Comparison of ENCODE assay signal across 14 mouse cellular contexts in genomic region chr11:5897230-5897629, GRCm38 (mm10). TPM values are rescaled to one million over a fixed set of nuclear protein-coding genes. Genes with fewer than 3 reads are reported as not detected.
DNase-seq lines count a peak whose midpoint lies in the region; ATAC-seq and TF ChIP-seq lines count a peak whose summit lies in the region.
"Had no signal": no experiment of that assay in that cellular context is flagged by ENCODE, and none has a peak within 500 bp of the region (broad histone marks: within the 10 kb centered on the region; RNA-seq: fewer than 3 reads in every experiment).

No protein-coding gene starts in this region.

- H3K9ac ChIP-seq in hindbrain, embryonic 12.5 days = no peak overlapping the region
- H3K9ac ChIP-seq in neural tube, embryonic 13.5 days = no peak overlapping the region; the same call in 1 of the 2 replicates
- no peak overlapping the region for H3K9ac ChIP-seq in neural tube, embryonic 15.5 days (replicated peaks)
- no peak overlapping the region for H3K9ac ChIP-seq in embryonic facial prominence, embryonic 13.5 days
- H3K9ac ChIP-seq: limb, embryonic 15.5 days had no signal

- no peak for DNase-seq in hindbrain, embryonic 10.5 days (ENCODE audit: low spot score)
- DNase-seq in cerebellum, postnatal 10 days = no peak
- DNase-seq in left cerebral cortex, adult 9 months (ENCODE audit: low spot score in 2 of 2) = no peak
- DNase-seq: adrenal gland, postnatal 10 days; midbrain, embryonic 14.5 days; right cerebral cortex, postnatal 14 days; thymus, postnatal 25 days had no signal

- H3K27me3 ChIP-seq in hindbrain, embryonic 10.5 days (ENCODE audit: insufficient read depth, poor library complexity, severe bottlenecking) = peaks cover 59% of the 10 kb centered on the region
- peaks cover 30% of the 10 kb centered on the region for H3K27me3 ChIP-seq in hindbrain, embryonic 12.5 days
- H3K27me3 ChIP-seq in neural tube, embryonic 13.5 days = peaks cover 22% of the 10 kb centered on the region
- H3K27me3 ChIP-seq in neural tube, embryonic 15.5 days (replicated peaks) = peaks cover 7% of the 10 kb centered on the region; the same call in 1 of the 2 replicates
- H3K27me3 ChIP-seq in embryonic facial prominence, embryonic 13.5 days = peaks cover 17% of the 10 kb centered on the region
- H3K27me3 ChIP-seq in small intestine, adult 2 months (ENCODE audit: control insufficient read depth, insufficient read depth, low read length) = no peaks in the 10 kb centered on the region

- no peak for TF ChIP-seq CTCF in small intestine, adult 2 months (IDR thresholded peaks at IDR 0.05; ENCODE audit: extremely low read depth, insufficient read length, insufficient replicate concordance, low read depth, low read length)

- H3K4me3 ChIP-seq in hindbrain, embryonic 10.5 days = 0 out of 2 replicates have a peak overlapping the region, but pooled peaks have one; percentile 31
- H3K4me3 ChIP-seq in hindbrain, embryonic 12.5 days = no peak overlapping the region
- no peak overlapping the region for H3K4me3 ChIP-seq in neural tube, embryonic 13.5 days
- H3K4me3 ChIP-seq in neural tube, embryonic 15.5 days (replicated peaks) = no peak overlapping the region
- no peak overlapping the region for H3K4me3 ChIP-seq in embryonic facial prominence, embryonic 13.5 days
- H3K4me3 ChIP-seq in small intestine, adult 2 months (ENCODE audit: low read depth, low read length) = peak overlapping the region; percentile 31
- H3K4me3 ChIP-seq: limb, embryonic 15.5 days had no signal

- no peak overlapping the region for H3K4me2 ChIP-seq in hindbrain, embryonic 12.5 days (replicated peaks)
- 0 out of 2 replicates have a peak overlapping the region, but pooled peaks have one; percentile 18 for H3K4me2 ChIP-seq in neural tube, embryonic 13.5 days
- H3K4me2 ChIP-seq in neural tube, embryonic 15.5 days = no peak overlapping the region
- H3K4me2 ChIP-seq in embryonic facial prominence, embryonic 13.5 days = peak overlapping the region; percentile 28; the same call in 1 of the 2 replicates

- peak overlapping the region; percentile 72 for H3K27ac ChIP-seq in hindbrain, embryonic 10.5 days
- no peak overlapping the region for H3K27ac ChIP-seq in hindbrain, embryonic 12.5 days
- no peak overlapping the region for H3K27ac ChIP-seq in neural tube, embryonic 13.5 days (replicated peaks)
- H3K27ac ChIP-seq in neural tube, embryonic 15.5 days (replicated peaks) = no peak overlapping the region
- H3K27ac ChIP-seq in embryonic facial prominence, embryonic 13.5 days = no peak overlapping the region
- H3K27ac ChIP-seq in small intestine, adult 2 months (ENCODE audit: insufficient read depth, low read depth, low read length) = no peak overlapping the region
- H3K27ac ChIP-seq: limb, embryonic 15.5 days had no signal

- 12% methylated on average over 16 of the region's 16 CpGs for WGBS in hindbrain, embryonic 10.5 days
- 15% methylated on average over 16 of the region's 16 CpGs for WGBS in hindbrain, embryonic 12.5 days
- 24% methylated on average over 16 of the region's 16 CpGs for WGBS in neural tube, embryonic 13.5 days
- 21% methylated on average over 16 of the region's 16 CpGs for WGBS in neural tube, embryonic 15.5 days
- WGBS in embryonic facial prominence, embryonic 13.5 days = 13% methylated on average over 16 of the region's 16 CpGs
- WGBS in small intestine, adult 2 months = 29% methylated on average over 16 of the region's 16 CpGs

- no peak for TF ChIP-seq POLR2A in small intestine, adult 2 months (IDR thresholded peaks at IDR 0.05; ENCODE audit: low read depth, low read length)

- no peaks in the 10 kb centered on the region for H3K9me3 ChIP-seq in hindbrain, embryonic 10.5 days
- H3K9me3 ChIP-seq in hindbrain, embryonic 12.5 days (replicated peaks) = no peaks in the 10 kb centered on the region
- H3K9me3 ChIP-seq in neural tube, embryonic 13.5 days = no peaks in the 10 kb centered on the region
- no peaks in the 10 kb centered on the region for H3K9me3 ChIP-seq in neural tube, embryonic 15.5 days (replicated peaks)
- H3K9me3 ChIP-seq in embryonic facial prominence, embryonic 13.5 days = no peaks in the 10 kb centered on the region
- H3K9me3 ChIP-seq: limb, embryonic 15.5 days had no signal

- ATAC-seq in hindbrain, embryonic 12.5 days (ENCODE audit: low FRiP score) = no peak
- no peak for ATAC-seq in neural tube, embryonic 13.5 days (ENCODE audit: low read depth)
- no peak for ATAC-seq in neural tube, embryonic 15.5 days (ENCODE audit: low FRiP score)
- ATAC-seq in embryonic facial prominence, embryonic 13.5 days (ENCODE audit: insufficient number of reproducible peaks, insufficient read depth, low FRiP score, low TSS enrichment, low read depth) = no peak

- no peaks in the 10 kb centered on the region for H3K36me3 ChIP-seq in hindbrain, embryonic 10.5 days
- H3K36me3 ChIP-seq in hindbrain, embryonic 12.5 days = no peaks in the 10 kb centered on the region
- no peaks in the 10 kb centered on the region for H3K36me3 ChIP-seq in neural tube, embryonic 13.5 days
- no peaks in the 10 kb centered on the region for H3K36me3 ChIP-seq in neural tube, embryonic 15.5 days
- H3K36me3 ChIP-seq in embryonic facial prominence, embryonic 13.5 days = no peaks in the 10 kb centered on the region
- H3K36me3 ChIP-seq in small intestine, adult 2 months (ENCODE audit: control insufficient read depth, insufficient read depth, low read length) = no peaks in the 10 kb centered on the region
- H3K36me3 ChIP-seq: limb, embryonic 15.5 days had no signal

- H3K4me1 ChIP-seq in hindbrain, embryonic 10.5 days (replicated peaks) = peaks cover 76% of the 10 kb centered on the region
- H3K4me1 ChIP-seq in hindbrain, embryonic 12.5 days = peaks cover 37% of the 10 kb centered on the region
- peaks cover 44% of the 10 kb centered on the region for H3K4me1 ChIP-seq in neural tube, embryonic 13.5 days (replicated peaks)
- peaks cover 25% of the 10 kb centered on the region for H3K4me1 ChIP-seq in neural tube, embryonic 15.5 days
- peaks cover 41% of the 10 kb centered on the region for H3K4me1 ChIP-seq in embryonic facial prominence, embryonic 13.5 days
- H3K4me1 ChIP-seq in small intestine, adult 2 months (ENCODE audit: control insufficient read depth, insufficient read depth, insufficient read length, low read length) = peaks cover 53% of the 10 kb centered on the region

RNA-seq across cellular contexts. Expression of gene Myl7, which starts 1.4 kb away (rescaled TPM):
- 2.6 and 14.6 TPM in 2 replicates for polyA plus RNA-seq in hindbrain, embryonic 10.5 days (2016; fragmentation: Nextera tagmentation; extraction: Ambion mirVana)
- 1.1 and 1.7 TPM in 2 replicates for polyA plus RNA-seq in hindbrain, embryonic 12.5 days (2016; fragmentation: Nextera tagmentation; extraction: Ambion mirVana)
- 1.7 and 3.5 TPM in 2 replicates for polyA plus RNA-seq in neural tube, embryonic 13.5 days (2015; fragmentation: Nextera tagmentation; extraction: Ambion mirVana)
- 1.4 and 10.6 TPM in 2 replicates for polyA plus RNA-seq in neural tube, embryonic 15.5 days (2015; fragmentation: Nextera tagmentation; extraction: Ambion mirVana)
- polyA plus RNA-seq in embryonic facial prominence, embryonic 13.5 days (2015; fragmentation: Nextera tagmentation; extraction: Ambion mirVana) = 1.3 and 10.3 TPM in 2 replicates
- polyA plus RNA-seq in small intestine, adult 2 months (2012; rRNA removed) = 4.3 and 9.7 TPM in 2 replicates
- polyA plus RNA-seq: midbrain, embryonic 14.5 days; neural tube, embryonic 14.5 days had no signal

RNA-seq across cellular contexts. Expression of gene Pold2, which starts 19.1 kb away (rescaled TPM):
- polyA plus RNA-seq in hindbrain, embryonic 10.5 days (2016; fragmentation: Nextera tagmentation; extraction: Ambion mirVana) = 137 and 152 TPM in 2 replicates
- 79.6 and 84.1 TPM in 2 replicates for polyA plus RNA-seq in hindbrain, embryonic 12.5 days (2016; fragmentation: Nextera tagmentation; extraction: Ambion mirVana)
- 52.2 and 59.0 TPM in 2 replicates for polyA plus RNA-seq in neural tube, embryonic 13.5 days (2015; fragmentation: Nextera tagmentation; extraction: Ambion mirVana)
- 64.5 and 81.0 TPM in 2 replicates for polyA plus RNA-seq in neural tube, embryonic 15.5 days (2015; fragmentation: Nextera tagmentation; extraction: Ambion mirVana)
- polyA plus RNA-seq in embryonic facial prominence, embryonic 13.5 days (2015; fragmentation: Nextera tagmentation; extraction: Ambion mirVana) = 110 and 138 TPM in 2 replicates
- polyA plus RNA-seq in small intestine, adult 2 months (2012; rRNA removed) = 132 and 133 TPM in 2 replicates

RNA-seq across cellular contexts. Expression of gene Aebp1, which starts 35.5 kb away (rescaled TPM):
- polyA plus RNA-seq in hindbrain, embryonic 10.5 days (2016; fragmentation: Nextera tagmentation; extraction: Ambion mirVana) = 12.5 and 24.3 TPM in 2 replicates
- polyA plus RNA-seq in hindbrain, embryonic 12.5 days (2016; fragmentation: Nextera tagmentation; extraction: Ambion mirVana) = 41.4 and 52.2 TPM in 2 replicates
- 23.6 and 24.7 TPM in 2 replicates for polyA plus RNA-seq in neural tube, embryonic 13.5 days (2015; fragmentation: Nextera tagmentation; extraction: Ambion mirVana)
- polyA plus RNA-seq in neural tube, embryonic 15.5 days (2015; fragmentation: Nextera tagmentation; extraction: Ambion mirVana) = 22.1 and 24.3 TPM in 2 replicates
- polyA plus RNA-seq in embryonic facial prominence, embryonic 13.5 days (2015; fragmentation: Nextera tagmentation; extraction: Ambion mirVana) = 32.9 and 38.7 TPM in 2 replicates
- polyA plus RNA-seq in small intestine, adult 2 months (2012; rRNA removed) = 12.4 and 14.2 TPM in 2 replicates

RNA-seq across cellular contexts. Expression of gene Gck, which starts 52.7 kb away (rescaled TPM):
- polyA plus RNA-seq in hindbrain, embryonic 10.5 days (2016; fragmentation: Nextera tagmentation; extraction: Ambion mirVana) = 2.5 and 3.8 TPM in 2 replicates
- polyA plus RNA-seq in hindbrain, embryonic 12.5 days (2016; fragmentation: Nextera tagmentation; extraction: Ambion mirVana) = 3.6 and 4.0 TPM in 2 replicates
- polyA plus RNA-seq in neural tube, embryonic 13.5 days (2015; fragmentation: Nextera tagmentation; extraction: Ambion mirVana) = 3.0 and 3.3 TPM in 2 replicates
- polyA plus RNA-seq in neural tube, embryonic 15.5 days (2015; fragmentation: Nextera tagmentation; extraction: Ambion mirVana) = 3.4 and 4.2 TPM in 2 replicates
- 2.1 and 2.4 TPM in 2 replicates for polyA plus RNA-seq in embryonic facial prominence, embryonic 13.5 days (2015; fragmentation: Nextera tagmentation; extraction: Ambion mirVana)
- 0.33 and 1.2 TPM in 2 replicates for polyA plus RNA-seq in small intestine, adult 2 months (2012; rRNA removed)

RNA-seq across cellular contexts. Expression of gene Ykt6, which starts 58.3 kb away (rescaled TPM):
- 53.4 and 54.5 TPM in 2 replicates for polyA plus RNA-seq in hindbrain, embryonic 10.5 days (2016; fragmentation: Nextera tagmentation; extraction: Ambion mirVana)
- polyA plus RNA-seq in hindbrain, embryonic 12.5 days (2016; fragmentation: Nextera tagmentation; extraction: Ambion mirVana) = 59.0 and 60.9 TPM in 2 replicates
- polyA plus RNA-seq in neural tube, embryonic 13.5 days (2015; fragmentation: Nextera tagmentation; extraction: Ambion mirVana) = 68.9 and 71.2 TPM in 2 replicates
- 84.9 and 87.1 TPM in 2 replicates for polyA plus RNA-seq in neural tube, embryonic 15.5 days (2015; fragmentation: Nextera tagmentation; extraction: Ambion mirVana)
- 58.7 and 66.0 TPM in 2 replicates for polyA plus RNA-seq in embryonic facial prominence, embryonic 13.5 days (2015; fragmentation: Nextera tagmentation; extraction: Ambion mirVana)
- polyA plus RNA-seq in small intestine, adult 2 months (2012; rRNA removed) = 56.2 and 84.5 TPM in 2 replicates

Comparison
In these comparisons a context has a peak if more than half of its experiments do, and no peak if none do; other contexts are left out.
1. H3K4me3 ChIP-seq: peak in hindbrain, embryonic 10.5 days (single experiment) and small intestine, adult 2 months (single experiment); none in hindbrain, embryonic 12.5 days (single experiment), neural tube, embryonic 13.5 days (single experiment), neural tube, embryonic 15.5 days (single experiment) and embryonic facial prominence, embryonic 13.5 days (single experiment).
2. H3K4me2 ChIP-seq: peak in neural tube, embryonic 13.5 days (single experiment) and embryonic facial prominence, embryonic 13.5 days (single experiment); none in hindbrain, embryonic 12.5 days (single experiment) and neural tube, embryonic 15.5 days (single experiment).